Mouse (Mus musculus) heart, embryonic 12.5 days (tissue): Measurements from ENCODE around the gene Cep131. TPM values are rescaled to one million over a fixed set of nuclear protein-coding genes. Genes with fewer than 3 reads are reported as not detected.
A peak's percentile ranks its signal among the peaks of the same experiment; 100 is the strongest.

ENCODE experiments used
- ATAC-seq: fragments of 200-750 bp; cut with Nextera tagmentation; 2 replicates; pipeline ENCODE4 v1.8.0; 2017; ENCODE audit warnings: moderate TSS enrichment, moderate library complexity; ENCODE audit not compliant: insufficient number of reproducible peaks, low FRiP score
- H3K27ac ChIP-seq: fragments of 300-500 bp; sonication (generic); 2 replicates; pipeline ENCODE4 v1.5.1; 2016; ENCODE audit warnings: mild to moderate bottlenecking, moderate library complexity; ENCODE audit not compliant: poor library complexity, severe bottlenecking
- H3K27me3 ChIP-seq: fragments of 300-500 bp; sonication (generic); replicated peaks from 2 replicates; pipeline ENCODE4 v1.6.1; 2016; ENCODE audit warnings: mild to moderate bottlenecking, moderate library complexity
- H3K36me3 ChIP-seq: fragments of 300-500 bp; sonication (generic); 2 replicates; pipeline ENCODE4 v1.6.1; 2016; ENCODE audit warnings: mild to moderate bottlenecking, moderate library complexity
- H3K4me1 ChIP-seq: fragments of 300-500 bp; sonication (generic); replicated peaks from 2 replicates; pipeline ENCODE4 v1.6.1; 2016; ENCODE audit warnings: mild to moderate bottlenecking
- H3K4me2 ChIP-seq: fragments of 300-500 bp; sonication (generic); 2 replicates; pipeline ENCODE4 v1.6.1; 2016; ENCODE audit warnings: mild to moderate bottlenecking, moderate library complexity
- H3K4me3 ChIP-seq: fragments of 300-500 bp; sonication (generic); 2 replicates; pipeline ENCODE4 v1.5.1; 2016; ENCODE audit warnings: mild to moderate bottlenecking
- H3K9ac ChIP-seq: fragments of 300-500 bp; sonication (generic); 2 replicates; pipeline ENCODE4 v1.6.1; 2016; ENCODE audit warnings: mild to moderate bottlenecking, moderate library complexity
- H3K9me3 ChIP-seq: fragments of 300-500 bp; sonication (generic); replicated peaks from 2 replicates; pipeline ENCODE4 v1.6.1; 2016; ENCODE audit warnings: mild to moderate bottlenecking, moderate library complexity
- WGBS: fragments of 180-500 bp; shearing (Covaris S2); methylation state at CpG from one replicate; pipeline ENCODE4 v1.1.7; 2016; 5-methylcytosine and 5-hydroxymethylcytosine counted together
- polyA plus RNA-seq: library from polyadenylated mRNA; unstranded; fragments of >200 nt; fragmentation: Nextera tagmentation; extraction: Ambion mirVana; gene quantifications from 2 replicates; pipeline ENCODE4 v1.2.1, GENCODE M21; 2016

Gene Cep131
- polyA plus RNA-seq, 1 experiment from 2014 or later = 19.2 TPM

DNA sequence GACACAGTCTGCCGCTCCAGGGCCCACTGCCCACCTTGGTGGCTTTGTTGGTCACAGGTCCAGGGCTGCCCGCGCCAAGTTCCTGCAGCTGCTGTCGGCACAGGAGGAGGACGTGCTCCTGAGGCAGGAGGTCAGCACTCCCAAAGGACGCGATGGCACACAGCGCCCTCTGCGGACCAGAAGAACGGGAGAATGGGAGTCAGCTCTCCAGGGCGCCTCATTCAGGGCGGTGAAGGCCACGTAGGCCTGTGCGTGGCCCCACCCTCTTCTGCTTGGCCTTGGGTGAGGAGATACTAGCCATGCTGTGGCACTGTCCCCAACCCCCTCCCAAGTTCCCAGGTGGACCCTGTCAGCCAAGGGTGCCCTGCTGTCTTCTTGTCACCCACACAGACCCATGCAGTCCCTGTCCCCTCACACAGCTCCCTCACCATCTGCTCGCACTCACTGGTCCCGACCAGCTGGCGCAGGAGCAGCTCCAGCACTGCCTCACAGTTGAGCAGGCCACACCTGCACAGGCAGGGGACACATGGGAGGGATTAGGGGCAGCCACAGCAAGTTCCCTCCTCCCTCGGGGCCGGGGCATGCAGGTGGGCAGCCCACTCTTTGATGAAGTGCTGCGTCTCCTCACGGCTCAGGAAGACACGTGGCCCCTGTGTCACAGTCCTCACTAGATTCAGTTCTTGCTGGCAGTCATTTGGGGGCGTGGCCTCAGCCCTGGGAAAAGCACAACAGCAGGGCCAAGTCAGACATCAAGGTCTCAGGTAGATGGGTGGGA, 6.4 kb upstream of the Cep131 start:
- no peak for ATAC-seq
- peaks cover 8% of the 10 kb centered on the region for H3K4me1 ChIP-seq
- H3K4me3 ChIP-seq = no peak overlapping the region
- H3K9ac ChIP-seq = no peak overlapping the region
- H3K9me3 ChIP-seq = no peaks in the 10 kb centered on the region
- 76% methylated on average over 23 of the region's 23 CpGs for WGBS
- no peaks in the 10 kb centered on the region for H3K27me3 ChIP-seq
- H3K27ac ChIP-seq = no peak overlapping the region
- no peak overlapping the region for H3K4me2 ChIP-seq
- H3K36me3 ChIP-seq = peaks cover 66% of the 10 kb centered on the region

DNA sequence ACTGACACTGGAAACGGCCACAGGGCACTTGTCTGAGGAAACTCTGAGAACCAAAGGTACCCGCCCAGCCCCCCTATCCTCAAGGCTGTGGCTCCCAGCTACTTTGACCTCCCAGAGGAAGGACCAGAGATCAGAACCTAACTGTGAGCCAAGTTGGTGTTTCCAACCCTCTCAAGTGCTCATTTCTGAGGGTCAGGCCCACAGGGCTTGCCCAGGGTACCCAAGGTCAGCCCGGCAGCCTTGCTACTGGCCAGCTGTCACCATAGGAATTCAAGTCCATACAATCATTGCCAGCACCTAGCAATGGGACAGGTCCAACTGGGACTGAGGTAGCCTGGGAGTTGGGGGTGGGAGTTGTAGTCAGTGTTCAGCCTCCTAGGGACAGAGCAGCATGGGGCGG, 4.0 kb upstream of the Cep131 start:
- H3K9me3 ChIP-seq = no peaks in the 10 kb centered on the region
- ATAC-seq = no peak
- H3K4me2 ChIP-seq = no peak overlapping the region
- no peak overlapping the region for H3K9ac ChIP-seq
- H3K4me1 ChIP-seq = peaks cover 10% of the 10 kb centered on the region
- peaks cover 56% of the 10 kb centered on the region for H3K36me3 ChIP-seq
- no peaks in the 10 kb centered on the region for H3K27me3 ChIP-seq
- 84% methylated on average over 4 of the region's 4 CpGs for WGBS
- no peak overlapping the region for H3K27ac ChIP-seq
- no peak overlapping the region for H3K4me3 ChIP-seq

DNA sequence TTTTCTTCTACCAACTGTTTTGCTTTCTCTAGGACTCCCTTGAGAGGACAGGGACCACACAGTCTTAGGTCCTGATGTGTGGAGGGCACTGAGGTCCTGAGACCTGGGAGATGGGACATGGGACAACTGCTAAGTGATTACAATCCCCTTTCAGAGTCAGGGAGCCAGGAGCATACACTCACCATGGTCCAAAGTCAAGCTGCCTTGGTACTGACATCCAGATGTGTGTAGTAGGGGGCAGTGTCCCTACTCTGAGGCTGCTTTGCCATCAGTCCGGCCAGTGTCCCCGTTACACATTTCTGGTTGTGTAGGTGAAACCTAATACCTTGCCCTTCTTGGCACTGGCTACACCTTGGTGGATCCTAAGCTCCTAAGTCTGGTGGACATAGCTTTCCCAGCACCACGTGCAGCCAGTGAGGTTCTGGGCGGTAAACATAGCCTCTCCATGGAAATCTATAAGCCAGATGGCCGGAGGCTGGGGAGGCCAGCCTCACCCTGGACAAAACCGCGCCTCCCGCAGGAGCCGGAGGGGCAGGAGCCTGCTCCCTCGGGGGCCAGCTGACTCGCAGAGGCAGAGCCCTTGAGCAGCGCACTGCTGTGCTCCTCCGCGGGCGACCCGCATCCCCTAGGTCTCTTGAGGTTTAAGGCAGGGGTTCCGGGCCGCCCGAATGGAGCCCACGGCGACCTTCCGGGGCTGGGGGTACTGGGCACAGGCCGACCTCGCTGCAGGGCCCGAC, 568 bp downstream of the Cep131 start:
- Histone ChIP-seq H3K27ac (peak overlapping the region; percentile 72), H3K9ac (peak overlapping the region; percentile 96), H3K9me3 (no peaks in the 10 kb centered on the region), H3K36me3 (peaks cover 30% of the 10 kb centered on the region), H3K27me3 (no peaks in the 10 kb centered on the region), H3K4me2 (peak overlapping the region; percentile 87), H3K4me1 (peaks cover 27% of the 10 kb centered on the region), H3K4me3 (peak overlapping the region; percentile 95)
- WGBS = under 1% methylated on average over 25 of the region's 25 CpGs
- ATAC-seq = peak; percentile 38; the same call in 1 of the 2 replicates

DNA sequence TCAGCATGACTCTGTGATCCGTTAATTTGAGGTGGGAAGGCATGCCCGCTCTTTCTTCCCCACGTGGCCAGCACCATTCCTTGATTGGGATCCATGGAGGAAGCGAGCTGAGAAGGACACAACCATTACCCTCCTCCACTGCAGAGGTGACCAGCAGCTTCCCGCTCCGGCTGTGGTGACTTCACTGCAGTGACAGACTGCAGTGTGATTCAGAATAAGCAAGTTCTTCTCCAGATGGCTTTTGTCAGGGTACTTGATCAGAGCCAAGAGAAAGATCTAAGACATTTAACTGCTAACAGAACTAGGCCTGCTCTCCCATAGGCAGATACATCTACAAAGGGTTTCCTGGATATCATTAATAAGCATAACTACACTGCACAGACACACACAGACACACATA, 6.3 kb downstream of the Cep131 start:
- WGBS = 84% methylated on average over 6 of the region's 6 CpGs
- H3K4me2 ChIP-seq = no peak overlapping the region
- H3K36me3 ChIP-seq = peaks cover 74% of the 10 kb centered on the region
- H3K9me3 ChIP-seq = no peaks in the 10 kb centered on the region
- H3K4me3 ChIP-seq = no peak overlapping the region
- no peaks in the 10 kb centered on the region for H3K27me3 ChIP-seq
- H3K27ac ChIP-seq = no peak overlapping the region
- no peak for ATAC-seq
- H3K4me1 ChIP-seq = peaks cover 13% of the 10 kb centered on the region
- H3K9ac ChIP-seq = no peak overlapping the region

DNA sequence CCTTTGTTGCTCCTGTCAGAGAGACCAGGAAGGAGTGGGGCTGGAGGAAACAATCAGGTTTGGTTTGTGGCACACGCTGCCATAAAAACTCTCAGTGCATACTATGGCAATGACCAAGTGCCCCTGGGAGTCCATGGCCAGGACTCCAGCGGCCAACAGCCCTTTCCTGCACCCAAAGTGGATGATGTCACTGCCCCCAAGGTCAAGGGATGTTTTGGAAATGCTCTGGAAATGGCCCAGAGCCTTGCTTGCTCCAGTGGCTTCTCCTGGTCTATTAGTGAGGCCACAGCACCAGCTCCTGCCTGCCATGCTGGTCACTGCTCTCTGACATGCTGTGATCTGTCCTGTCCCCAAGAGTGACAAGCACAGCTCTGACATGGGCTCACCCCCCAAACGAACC, 10.4 kb downstream of the Cep131 start:
- H3K4me2 ChIP-seq = no peak overlapping the region
- H3K4me1 ChIP-seq = no peaks in the 10 kb centered on the region
- no peaks in the 10 kb centered on the region for H3K9me3 ChIP-seq
- 70% methylated on average over 3 of the region's 3 CpGs for WGBS
- no peak overlapping the region for H3K9ac ChIP-seq
- H3K36me3 ChIP-seq = peaks cover 90% of the 10 kb centered on the region
- ATAC-seq = no peak
- H3K4me3 ChIP-seq = no peak overlapping the region
- H3K27ac ChIP-seq = no peak overlapping the region
- no peaks in the 10 kb centered on the region for H3K27me3 ChIP-seq

- no peak overlapping the region for H3K9ac ChIP-seq
- peaks cover 86% of the 10 kb centered on the region for H3K36me3 ChIP-seq
- no peak overlapping the region for H3K27ac ChIP-seq
- H3K4me2 ChIP-seq = no peak overlapping the region
- WGBS = 83% methylated on average over 9 of the region's 9 CpGs
- no peaks in the 10 kb centered on the region for H3K27me3 ChIP-seq
- H3K9me3 ChIP-seq = no peaks in the 10 kb centered on the region
- 0 out of 2 replicates have a peak, but pooled peaks cover 5% of the 10 kb centered on the region for H3K4me1 ChIP-seq
- no peak overlapping the region for H3K4me3 ChIP-seq
- no peak for ATAC-seq
Observed at GRCm38 (mm10) chr11:120072986-120073647, 13.5 kb downstream of the Cep131 start.

DNA sequence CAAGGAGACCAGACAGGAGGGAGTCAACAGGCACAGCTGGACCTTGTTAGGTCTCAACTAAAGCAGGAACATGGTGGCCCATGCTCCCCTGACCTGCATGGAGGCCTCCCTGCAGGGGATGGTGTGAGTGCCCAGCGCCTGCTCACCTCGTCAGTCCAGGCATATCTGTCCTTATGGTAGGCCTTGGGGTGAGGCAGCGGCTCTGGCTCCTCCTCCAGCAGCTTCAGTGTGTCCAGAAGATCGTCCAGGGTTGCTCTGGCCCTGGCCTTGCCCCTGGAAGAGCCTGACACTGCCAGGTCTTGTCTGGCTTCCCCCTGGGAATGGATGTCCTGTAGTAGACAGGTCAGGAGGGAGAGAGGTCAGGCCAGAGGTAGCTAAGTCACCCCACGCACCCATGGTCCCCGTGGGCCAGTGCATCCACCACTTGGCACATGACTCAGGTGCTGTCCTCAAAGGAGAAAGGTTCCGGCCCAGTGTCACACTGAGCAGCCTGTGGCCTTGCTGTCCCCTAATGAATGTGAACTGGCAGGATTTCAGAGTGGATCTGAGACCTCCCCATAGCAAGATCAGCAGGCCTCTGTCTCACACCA, 14.8 kb downstream of the Cep131 start:
- no peaks in the 10 kb centered on the region for H3K9me3 ChIP-seq
- peaks cover 87% of the 10 kb centered on the region for H3K36me3 ChIP-seq
- no peak for ATAC-seq
- H3K4me2 ChIP-seq = no peak overlapping the region
- no peak overlapping the region for H3K4me3 ChIP-seq
- no peak overlapping the region for H3K9ac ChIP-seq
- 86% methylated on average over 7 of the region's 7 CpGs for WGBS
- H3K27me3 ChIP-seq = no peaks in the 10 kb centered on the region
- no peak overlapping the region for H3K27ac ChIP-seq
- H3K4me1 ChIP-seq = 0 out of 2 replicates have a peak, but pooled peaks cover 5% of the 10 kb centered on the region

DNA sequence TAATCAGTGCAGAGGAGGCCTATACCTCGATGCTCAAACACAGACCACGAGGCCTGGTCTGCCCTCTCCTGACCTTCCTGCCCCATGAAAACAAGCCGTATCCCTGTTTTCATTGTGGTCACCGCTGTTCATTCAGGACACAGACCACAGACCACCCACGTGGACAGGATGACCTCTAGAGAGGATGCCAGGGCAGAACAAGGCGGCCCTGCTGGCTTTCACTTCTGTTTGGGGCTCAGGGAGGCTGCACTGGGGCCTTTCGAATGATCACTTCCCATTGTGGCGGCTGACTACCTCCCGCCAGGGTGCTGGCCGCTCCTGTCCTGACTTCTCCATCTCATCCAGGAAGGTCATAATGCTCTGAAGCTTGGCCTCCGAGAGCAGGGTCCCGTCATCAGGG, 15.6 kb downstream of the Cep131 start:
- Histone ChIP-seq H3K27ac (no peak overlapping the region), H3K9me3 (no peaks in the 10 kb centered on the region), H3K27me3 (no peaks in the 10 kb centered on the region), H3K9ac (no peak overlapping the region), H3K36me3 (peaks cover 85% of the 10 kb centered on the region), H3K4me3 (no peak overlapping the region), H3K4me1 (0 out of 2 replicates have a peak, but pooled peaks cover 8% of the 10 kb centered on the region), H3K4me2 (no peak overlapping the region)
- 69% methylated on average over 12 of the region's 12 CpGs for WGBS
- ATAC-seq = no peak

DNA sequence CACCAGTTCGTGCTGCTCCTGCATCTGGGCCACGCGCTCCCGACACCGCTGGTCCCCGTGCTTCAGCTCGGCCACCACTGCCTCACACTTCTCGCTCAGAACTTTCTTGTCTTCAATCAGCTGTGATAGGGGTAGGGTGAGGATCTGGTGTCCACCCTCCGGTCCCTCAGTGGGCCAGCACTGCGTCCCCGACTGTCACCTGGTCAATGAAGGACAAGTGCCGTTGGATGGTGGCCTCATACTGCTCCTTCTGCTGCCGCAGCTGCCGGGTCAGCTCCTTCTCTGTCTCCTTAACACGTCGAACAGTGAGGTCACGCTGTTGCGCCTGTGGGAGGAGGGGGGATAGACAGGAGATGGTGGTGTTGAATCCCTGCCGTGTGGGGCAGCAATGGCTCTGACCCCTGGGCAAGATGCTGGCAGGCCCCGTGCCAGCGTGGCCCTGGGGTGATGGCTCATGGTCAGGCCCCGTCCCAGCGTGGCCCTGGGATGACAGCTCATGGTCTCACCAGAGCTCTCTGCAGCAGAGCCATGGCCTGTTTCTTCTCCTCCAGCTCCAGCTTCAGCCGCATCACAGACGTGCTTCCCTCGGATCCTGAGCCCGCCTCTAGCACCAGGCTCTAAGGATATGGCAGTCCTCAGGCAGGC, 16.2 kb downstream of the Cep131 start:
- Histone ChIP-seq H3K9me3 (no peaks in the 10 kb centered on the region), H3K4me2 (no peak overlapping the region), H3K4me1 (peaks cover 14% of the 10 kb centered on the region), H3K36me3 (peaks cover 79% of the 10 kb centered on the region), H3K27me3 (no peaks in the 10 kb centered on the region), H3K27ac (no peak overlapping the region), H3K9ac (no peak overlapping the region), H3K4me3 (no peak overlapping the region)
- no peak for ATAC-seq
- WGBS = 91% methylated on average over 27 of the region's 27 CpGs

- 44% methylated on average over 11 of the region's 11 CpGs for WGBS
- H3K4me3 ChIP-seq = no peak overlapping the region
- no peaks in the 10 kb centered on the region for H3K27me3 ChIP-seq
- H3K36me3 ChIP-seq = peaks cover 76% of the 10 kb centered on the region
- H3K27ac ChIP-seq = no peak overlapping the region
- peaks cover 16% of the 10 kb centered on the region for H3K4me1 ChIP-seq
- ATAC-seq = no peak
- H3K9ac ChIP-seq = no peak overlapping the region
- no peak overlapping the region for H3K4me2 ChIP-seq
- H3K9me3 ChIP-seq = no peaks in the 10 kb centered on the region
Observed at GRCm38 (mm10) chr11:120069261-120069660, 17.4 kb downstream of the Cep131 start.
